Mouse (Mus musculus) left cerebral cortex, adult 9 months (tissue): Measurements from ENCODE around the gene Alg12.

Experiments
- DNase-seq, 2 experiments: peaks; one replicate each; pipeline ENCODE4 v3.0.0; 2022; ENCODE audit warnings: low spot score in 2 of 2

Gene Alg12

GRCm38 (mm10) chr15:88819026-88819905 is at the start of gene Alg12, which contains the start of gene Creld2:
Gene Alg12 (minus strand): TSS chr15:88819318.
Gene Creld2 (plus strand): TSS chr15:88819646.
- peak; percentile 99 to 100 for DNase-seq

- DNase-seq = no peak
These were observed 49.1 kb upstream of the Alg12 start for GRCm38 (mm10) chr15:88868024-88868742.

- DNase-seq = no peak
These were observed 48.4 kb upstream of the Alg12 start for GRCm38 (mm10) chr15:88867368-88868023.

DNA sequence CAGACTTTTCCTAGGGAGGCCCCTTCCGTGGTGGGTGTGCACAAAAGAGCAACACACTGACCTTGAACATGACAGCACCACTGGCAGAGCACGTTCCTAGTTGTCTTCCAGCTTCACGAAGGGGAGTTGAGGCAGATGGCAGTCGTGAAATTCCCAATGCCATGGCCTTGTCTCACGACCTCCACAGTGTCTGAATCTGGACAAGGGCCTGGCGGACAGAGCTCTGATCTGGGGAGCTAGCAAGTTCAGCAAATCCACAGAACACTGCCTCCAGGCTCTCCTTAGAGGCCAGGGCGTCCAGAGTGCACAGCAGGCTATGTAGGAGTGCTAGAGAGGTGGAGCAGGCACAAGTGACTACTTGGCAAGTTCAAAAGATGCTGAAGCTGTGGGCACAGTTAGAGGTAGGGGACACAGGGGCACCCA is 47.8 kb upstream of the Alg12 start:
- DNase-seq = no peak

- DNase-seq = no peak
These were observed 47.0 kb upstream of the Alg12 start for GRCm38 (mm10) chr15:88865888-88866695.

DNA sequence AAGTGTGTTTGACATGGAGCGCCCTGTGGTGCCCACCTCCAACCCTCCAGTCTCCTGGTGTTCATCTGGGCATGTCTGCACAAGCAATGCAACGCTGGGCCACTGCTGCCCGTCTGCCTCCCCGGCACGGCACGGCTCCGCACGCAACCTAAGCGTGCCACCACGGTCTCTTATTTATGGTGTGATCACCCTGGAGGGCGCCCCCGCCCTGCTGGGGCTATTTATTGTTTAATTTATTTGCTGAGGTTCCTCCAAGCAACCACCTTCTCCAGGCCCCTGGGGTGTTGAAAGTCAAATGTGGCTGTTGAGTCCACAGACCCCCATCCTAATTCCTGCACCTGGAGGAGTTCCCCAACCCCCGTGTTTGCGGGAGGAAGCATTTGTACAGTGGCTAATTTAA is 45.9 kb upstream of the Alg12 start:
- DNase-seq = no peak

- DNase-seq = peak in 1 of 2 experiments; percentile 41
These were observed 45.3 kb upstream of the Alg12 start for GRCm38 (mm10) chr15:88864270-88865030.

DNA sequence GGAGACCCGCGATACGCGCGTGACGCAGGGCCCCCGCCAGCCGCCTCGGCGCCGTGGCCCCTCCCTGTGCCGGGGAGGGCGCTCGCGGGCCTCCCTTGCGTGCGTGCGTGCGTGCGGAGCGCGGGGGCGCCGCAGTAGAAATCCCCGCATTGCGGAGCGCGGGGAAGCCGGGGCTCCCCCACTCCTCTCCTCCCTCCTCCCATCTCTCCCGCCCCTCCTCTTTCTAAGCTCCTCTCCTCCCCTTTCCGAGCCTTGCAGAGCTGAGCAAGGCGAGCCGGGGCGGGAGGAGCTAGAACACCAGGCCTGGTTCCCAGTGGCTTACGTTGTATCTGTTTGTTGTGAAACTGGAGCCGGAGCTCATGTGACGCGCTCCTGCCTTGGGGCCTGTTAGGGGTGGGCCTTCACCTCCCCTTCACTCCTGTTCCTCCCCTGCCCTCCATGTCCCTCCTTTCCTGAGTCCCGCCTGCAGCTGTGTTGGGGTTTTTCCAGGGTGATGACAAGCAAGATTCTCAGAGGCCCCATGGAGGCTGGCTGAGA is 44.6 kb upstream of the Alg12 start:
- peak; percentile 89 to 90 for DNase-seq

- peak in 1 of 2 experiments; percentile 57 for DNase-seq
These were observed 44.0 kb upstream of the Alg12 start for GRCm38 (mm10) chr15:88862881-88863694.

DNA sequence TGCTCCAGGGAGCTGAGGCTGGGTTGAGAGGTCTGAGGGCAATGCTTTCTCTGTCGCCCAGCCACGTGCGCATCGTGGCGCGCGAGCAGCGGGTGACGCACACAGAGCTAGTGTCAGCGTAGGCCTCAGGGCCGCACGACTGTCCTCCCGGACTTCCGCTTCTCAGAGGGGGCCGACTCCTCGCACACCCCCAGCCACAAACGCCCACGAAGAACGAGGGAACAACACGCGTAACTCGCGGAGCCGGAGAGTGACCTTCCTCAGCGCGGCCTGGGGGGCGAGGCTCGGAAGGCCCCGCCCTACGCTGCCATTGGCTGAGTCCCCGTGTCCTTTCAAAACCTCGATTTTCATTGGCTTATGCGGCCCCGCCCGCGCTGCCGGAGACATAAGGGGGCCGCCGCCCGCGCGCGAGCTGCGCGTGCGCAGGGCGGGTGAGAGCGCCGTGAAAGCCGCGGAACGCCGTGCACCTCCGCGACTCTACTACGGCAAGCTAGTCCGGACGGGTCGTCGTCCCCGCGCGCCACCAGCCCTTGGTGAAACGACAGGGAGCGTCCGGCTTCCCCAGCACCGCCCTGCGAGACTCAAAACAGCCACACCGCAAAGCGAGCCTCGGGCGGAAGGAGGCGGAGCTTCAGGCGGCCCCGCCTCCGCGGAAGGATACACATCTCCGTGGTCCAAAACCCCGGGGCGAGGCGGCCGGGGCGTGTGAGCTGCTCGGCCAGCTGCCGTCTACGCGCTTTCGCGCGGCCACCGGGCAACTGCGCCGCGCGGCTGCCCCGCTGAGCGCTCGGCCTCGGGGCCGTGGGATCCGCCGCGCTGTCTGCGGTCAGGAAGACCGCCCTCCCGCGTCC is 42.9 kb upstream of the Alg12 start, which contains the start of gene Pim3:
Gene Pim3 (plus strand): TSS at position 415 of the 851 bp plus-strand sequence.
- DNase-seq = peak; percentile 95 to 98

DNA sequence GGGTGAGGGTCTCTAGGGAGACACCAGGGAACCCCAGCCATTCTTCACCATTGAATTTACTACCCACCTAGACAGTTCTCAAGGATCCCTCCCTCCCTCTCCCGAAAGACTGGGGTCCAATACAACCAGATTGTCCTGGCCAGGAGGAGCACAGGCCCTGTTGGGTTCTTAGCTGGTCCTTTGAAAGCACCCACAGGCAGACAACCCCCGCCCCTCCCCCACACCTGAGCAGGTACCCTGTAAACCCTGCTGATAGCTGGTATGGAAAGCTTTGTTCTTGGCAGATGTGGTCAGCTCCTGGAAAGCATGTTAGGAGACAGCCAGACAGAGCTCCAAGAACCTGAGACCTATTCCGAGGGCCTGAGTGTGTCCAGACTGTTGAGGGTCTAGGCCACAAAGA is 41.7 kb upstream of the Alg12 start:
- no peak for DNase-seq

GRCm38 (mm10) chr15:88859206-88859970 is 40.3 kb upstream of the Alg12 start:
- no peak for DNase-seq

DNA sequence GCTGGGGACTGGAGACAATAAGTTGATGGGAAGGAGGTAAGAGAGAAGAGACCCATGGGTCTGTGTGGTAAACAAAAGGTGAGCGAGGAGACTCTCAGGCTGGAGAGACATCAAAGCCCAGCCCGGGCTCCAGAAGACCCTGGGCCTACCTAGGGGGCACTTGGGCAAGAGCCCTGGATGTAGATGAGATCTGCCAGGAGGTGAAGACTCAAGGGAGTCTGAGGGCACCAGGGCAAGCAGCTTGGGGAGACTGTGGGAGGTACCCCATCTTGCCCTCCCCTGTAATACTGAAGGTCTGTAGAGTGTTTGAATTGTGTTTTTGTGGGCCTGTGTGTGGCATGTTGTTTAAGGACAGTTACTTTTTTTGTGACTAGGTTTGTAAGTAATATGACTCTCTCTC is 39.6 kb upstream of the Alg12 start:
- DNase-seq = no peak

- no peak for DNase-seq
These were observed 39.0 kb upstream of the Alg12 start for GRCm38 (mm10) chr15:88858141-88858541.

GRCm38 (mm10) chr15:88857361-88857760 is 38.2 kb upstream of the Alg12 start:
- DNase-seq = no peak

GRCm38 (mm10) chr15:88856613-88857012 is 37.5 kb upstream of the Alg12 start:
- no peak for DNase-seq

DNA sequence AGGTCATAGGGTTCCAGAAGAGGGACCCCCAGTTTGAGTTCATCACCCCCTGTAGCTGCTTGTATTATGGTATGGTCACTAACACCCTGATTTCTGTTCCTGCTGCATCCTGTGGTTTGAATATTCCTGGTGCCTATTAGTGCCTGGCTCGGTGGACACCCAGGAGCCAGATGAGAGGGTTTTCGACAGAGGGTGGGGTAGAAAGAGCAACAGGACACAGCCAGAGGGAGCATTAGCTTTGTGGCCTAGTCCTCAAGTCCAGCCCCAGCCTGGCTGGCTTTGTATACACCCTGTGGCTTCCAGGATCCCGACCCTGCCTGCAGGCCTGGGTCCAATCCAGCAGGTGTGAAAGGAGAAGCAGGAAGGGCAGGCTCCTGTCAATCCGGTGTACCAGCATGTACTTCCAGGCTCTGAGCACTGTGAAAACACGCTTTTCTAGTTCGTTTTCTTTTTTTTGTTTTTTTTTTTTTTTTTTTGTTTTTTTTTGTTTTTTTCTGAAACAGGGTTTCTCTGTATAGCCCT is 36.8 kb upstream of the Alg12 start:
- no peak for DNase-seq
